Mouse (Mus musculus) ES-Bruce4 (cell line): ENCODE results near the gene Pcnp. TPM values are rescaled to one million over a fixed set of nuclear protein-coding genes. Genes with fewer than 3 reads are reported as not detected.
"Not testable (repeated sequence)": the region's sequence is repeated elsewhere in the genome, so short reads cannot be mapped to it uniquely, and the experiment has no call there.

Experiments
- H3K27ac ChIP-seq: 2 replicates; pipeline ENCODE4 v1.5.1; 2012; ENCODE audit warnings: low read length, inconsistent platforms; ENCODE audit not compliant: insufficient read depth
- H3K27me3 ChIP-seq: 2 replicates; pipeline ENCODE4 v1.6.1; 2012; ENCODE audit warnings: mild to moderate bottlenecking, low read length, inconsistent platforms; ENCODE audit not compliant: control insufficient read depth, poor library complexity, insufficient read depth, severe bottlenecking
- H3K36me3 ChIP-seq: 2 replicates; pipeline ENCODE4 v1.6.1; 2012; ENCODE audit warnings: inconsistent platforms, mild to moderate bottlenecking, low read length, moderate library complexity; ENCODE audit not compliant: control insufficient read depth, poor library complexity, insufficient read depth, severe bottlenecking
- H3K4me1 ChIP-seq: one replicate; pipeline ENCODE4 v1.8.1; 2011; ENCODE audit warnings: low read length; ENCODE audit not compliant: control insufficient read depth, insufficient read depth
- H3K4me3 ChIP-seq: 2 replicates; pipeline ENCODE4 v1.5.1; 2011; ENCODE audit warnings: low read depth, mild to moderate bottlenecking, low read length
- H3K9ac ChIP-seq: 2 replicates; pipeline ENCODE4 v1.6.1; 2012; ENCODE audit warnings: low read depth, mild to moderate bottlenecking, inconsistent platforms; ENCODE audit not compliant: poor library complexity, severe bottlenecking
- H3K9me3 ChIP-seq: replicated peaks from 2 replicates; pipeline ENCODE4 v1.6.1; 2012; ENCODE audit warnings: mild to moderate bottlenecking, low read length, inconsistent platforms; ENCODE audit not compliant: control insufficient read depth, poor library complexity, insufficient read depth, severe bottlenecking
- CTCF ChIP-seq: IDR thresholded peaks from one replicate; pipeline ENCODE4 v1.8.1; 2011; ENCODE audit warnings: low read depth, low read length
- EP300 ChIP-seq: IDR thresholded peaks from 2 replicates; pipeline ENCODE4 v1.6.1; 2011; ENCODE audit warnings: low read depth, low read length; ENCODE audit not compliant: insufficient read depth
- POLR2A ChIP-seq: IDR thresholded peaks from one replicate; pipeline ENCODE4 v1.8.1; 2011; ENCODE audit warnings: low read length; ENCODE audit not compliant: insufficient read depth
- polyA plus RNA-seq: library from polyadenylated mRNA; stranded (reverse); fragments of >200 nt; gene quantifications from 2 replicates; pipeline ENCODE4 v1.2.4, GENCODE M21; 2011; ENCODE audit warnings: low read depth; ENCODE audit not compliant: missing spikeins, insufficient read depth, insufficient read length

The Pcnp gene
- polyA plus RNA-seq, result 248 and 256 TPM in 2 replicates

DNA sequence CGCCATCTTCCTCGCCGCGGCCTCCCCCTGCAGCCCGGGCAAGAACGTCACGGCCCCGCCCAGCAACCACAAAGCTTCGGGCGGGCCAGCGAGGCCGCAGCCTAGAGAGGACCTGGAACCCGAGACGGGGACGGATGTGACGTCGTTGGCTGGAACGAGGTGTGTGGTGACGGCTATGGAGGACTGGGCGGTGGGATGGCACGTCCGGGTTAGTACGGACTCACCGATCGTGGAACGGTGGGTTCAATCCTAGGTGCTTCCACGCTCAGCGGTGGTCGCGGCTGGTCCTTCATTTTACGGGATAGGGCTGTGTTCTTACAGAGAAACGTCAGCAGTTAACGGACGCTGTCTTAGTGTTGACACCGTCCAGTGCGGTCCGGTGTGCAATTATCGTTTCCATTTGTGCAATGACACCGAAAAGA lies at the start of gene Pcnp:
TSS of gene Pcnp (minus strand) at position 79 of the 422 bp plus-strand sequence.
- peaks cover 23% of the 10 kb centered on the region for H3K36me3 ChIP-seq
- TF ChIP-seq EP300 (no peak), POLR2A (peak; percentile 88), CTCF (no peak)
- H3K27ac ChIP-seq, result no peak within 1 kb of the TSS; the same call in 1 of the 2 replicates
- H3K9me3 ChIP-seq, result no peaks in the 10 kb centered on the region
- peak within 1 kb of the TSS; percentile 90 for H3K9ac ChIP-seq
- H3K4me3 ChIP-seq, result peak within 1 kb of the TSS; percentile 84
- H3K27me3 ChIP-seq, result no peaks in the 10 kb centered on the region
- H3K4me1 ChIP-seq, result no peaks in the 10 kb centered on the region

DNA sequence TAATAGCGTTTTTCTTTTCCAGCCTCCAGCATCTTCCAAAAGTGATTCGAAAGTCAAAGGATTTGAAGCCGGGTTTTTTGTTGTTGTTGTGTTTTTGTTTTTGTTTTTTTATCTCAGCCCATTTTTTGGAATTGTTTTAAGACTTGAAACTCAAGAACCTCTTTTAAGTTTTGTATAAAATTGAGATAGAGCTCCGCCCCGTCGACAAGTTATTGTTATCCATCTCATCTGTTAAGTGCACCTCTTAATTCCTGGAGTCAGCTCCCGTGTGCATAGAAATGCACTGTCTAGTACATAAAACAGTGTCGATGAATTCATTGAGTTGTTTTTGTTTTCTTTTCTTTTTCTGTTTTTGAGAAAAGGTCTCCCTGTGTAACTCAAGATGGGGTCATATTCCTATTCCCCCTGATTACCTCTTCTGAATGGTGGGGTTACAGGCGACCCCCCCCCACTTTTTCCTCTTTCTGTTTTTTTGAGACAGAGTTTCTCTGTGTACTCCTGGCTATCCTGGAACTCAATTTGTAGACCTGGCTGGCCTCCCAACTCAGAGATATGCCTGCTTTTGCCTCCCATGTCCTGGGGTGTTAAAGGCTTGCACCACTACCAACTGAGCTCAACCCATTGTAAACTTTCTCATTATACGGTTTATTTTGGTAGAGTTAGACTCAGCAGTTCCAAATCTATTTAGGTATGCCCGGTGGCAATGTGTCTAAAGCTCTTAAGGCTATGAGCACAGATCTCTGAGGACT lies 46.8 kb upstream of the Pcnp start:
- TF ChIP-seq CTCF (no peak), POLR2A (no peak), EP300 (no peak)
- no peaks in the 10 kb centered on the region for H3K9me3 ChIP-seq
- H3K4me1 ChIP-seq, result peaks cover 6% of the 10 kb centered on the region
- peak overlapping the region; percentile 67 for H3K9ac ChIP-seq
- H3K27me3 ChIP-seq, result no peaks in the 10 kb centered on the region
- H3K4me3 ChIP-seq, result peak overlapping the region; percentile 92
- no peaks in the 10 kb centered on the region for H3K36me3 ChIP-seq
- H3K27ac ChIP-seq, result no peak overlapping the region

DNA sequence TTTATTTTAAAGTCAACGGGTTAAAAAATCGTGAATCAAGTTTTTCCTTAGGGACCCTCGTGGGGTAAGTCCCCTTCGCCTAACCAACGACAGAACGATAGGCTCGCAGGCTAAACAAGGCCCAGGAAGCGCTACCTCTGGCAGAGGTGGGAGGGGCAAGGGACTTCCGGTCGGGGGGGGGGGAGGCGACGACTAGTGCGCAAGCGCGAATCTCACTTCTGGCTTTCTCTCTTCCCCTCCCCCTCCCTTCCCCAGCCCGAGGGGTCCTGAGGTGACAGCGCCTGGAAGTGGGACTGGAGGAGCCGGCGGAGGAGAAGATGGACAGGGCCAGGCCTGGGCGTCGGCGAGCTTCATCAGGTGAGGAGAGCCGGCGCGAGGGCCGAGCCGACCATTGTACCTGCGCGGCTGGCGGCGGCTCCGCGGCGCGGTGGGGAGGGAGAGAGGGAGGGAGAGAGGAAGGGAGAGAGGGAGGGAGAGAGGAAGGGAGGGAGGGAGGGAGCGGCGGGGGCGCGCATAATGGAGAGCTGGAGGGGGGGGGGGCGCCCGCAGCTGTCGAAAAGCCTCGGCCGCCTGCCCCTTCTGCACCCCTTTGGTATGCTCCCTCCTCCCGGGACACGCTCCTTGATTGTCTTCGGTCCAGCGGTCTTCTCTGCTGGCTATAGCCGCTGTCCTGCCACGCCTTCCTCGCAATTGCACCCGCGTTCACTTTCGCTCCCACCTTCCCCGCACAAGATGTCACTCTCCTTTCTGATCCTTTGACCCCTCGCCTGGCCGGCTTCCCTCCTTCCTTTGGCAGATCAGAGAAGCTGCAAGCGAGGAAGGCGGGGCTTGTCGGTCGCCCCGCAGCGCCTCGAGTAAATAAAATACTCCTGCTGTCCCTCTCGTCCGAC lies 45.9 kb upstream of the Pcnp start:
- no peak for TF ChIP-seq POLR2A
- 0 out of 2 replicates have a peak, but pooled peaks have one; percentile 50 for TF ChIP-seq EP300

DNA sequence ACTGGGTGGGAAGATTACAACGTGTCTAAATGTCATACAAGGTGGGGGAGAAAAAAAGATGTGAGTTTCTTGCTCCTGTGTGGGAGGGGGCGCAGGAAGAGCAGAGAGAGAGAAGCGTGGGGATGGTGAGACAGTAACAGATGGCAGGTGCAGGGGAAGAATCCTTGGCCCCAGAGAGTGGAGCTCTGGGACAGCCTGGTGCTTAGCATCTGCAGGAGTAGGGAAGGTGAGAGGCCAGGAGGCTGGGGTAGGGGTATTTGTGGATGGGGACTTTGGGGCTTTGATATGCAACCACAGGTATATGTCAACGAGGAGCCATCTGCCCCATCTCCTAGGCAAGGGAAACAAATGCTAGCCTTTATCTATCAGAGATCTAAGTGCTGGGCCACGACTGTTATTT lies 45.0 kb upstream of the Pcnp start:
- H3K9me3 ChIP-seq, result no peaks in the 10 kb centered on the region
- H3K4me1 ChIP-seq, result peaks cover 6% of the 10 kb centered on the region
- H3K27ac ChIP-seq, result no peak overlapping the region

More for the DNA sequence above, 45.9 kb upstream of the Pcnp start:
- H3K4me1 ChIP-seq, result peaks cover 6% of the 10 kb centered on the region
- H3K4me3 ChIP-seq, result peak overlapping the region; percentile 92
- H3K27ac ChIP-seq, result no peak overlapping the region
- no peaks in the 10 kb centered on the region for H3K27me3 ChIP-seq
- peak overlapping the region; percentile 67 for H3K9ac ChIP-seq
- no peaks in the 10 kb centered on the region for H3K9me3 ChIP-seq
- no peaks in the 10 kb centered on the region for H3K36me3 ChIP-seq

DNA sequence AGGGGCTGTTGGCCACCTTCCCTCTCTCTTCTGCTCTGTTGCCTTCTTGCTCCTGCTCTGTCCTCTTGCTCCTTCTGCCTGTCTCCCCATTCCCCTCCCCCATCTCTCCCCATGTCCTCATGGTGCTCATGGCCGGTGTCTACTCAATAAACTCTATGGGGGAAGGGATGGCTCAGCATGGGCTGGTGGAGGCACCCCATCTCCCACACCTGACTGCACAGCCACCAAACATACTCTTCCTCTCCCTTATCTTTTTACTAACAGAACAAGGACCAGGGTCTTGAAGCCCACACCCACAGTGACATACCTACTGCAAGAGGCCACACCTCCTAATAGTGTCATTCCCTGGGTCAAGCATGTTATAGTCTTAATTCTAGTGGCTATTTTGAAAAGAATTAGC lies 44.6 kb upstream of the Pcnp start:
- TF ChIP-seq POLR2A, result no peak
- no peak for TF ChIP-seq CTCF
- TF ChIP-seq EP300, result no peak
- Histone ChIP-seq H3K4me1 (peaks cover 6% of the 10 kb centered on the region), H3K9me3 (no peaks in the 10 kb centered on the region), H3K4me3 (no peak overlapping the region), H3K27ac (no peak overlapping the region), H3K27me3 (no peaks in the 10 kb centered on the region), H3K36me3 (no peaks in the 10 kb centered on the region), H3K9ac (no peak overlapping the region)

More for the DNA sequence above, 45.0 kb upstream of the Pcnp start:
- H3K4me3 ChIP-seq, result no peak overlapping the region
- no peaks in the 10 kb centered on the region for H3K36me3 ChIP-seq
- H3K27me3 ChIP-seq, result no peaks in the 10 kb centered on the region
- TF ChIP-seq EP300, result no peak
- no peak for TF ChIP-seq POLR2A
- no peak for TF ChIP-seq CTCF
- 0 out of 2 replicates have a peak overlapping the region, but pooled peaks have one; percentile 10 for H3K9ac ChIP-seq

DNA sequence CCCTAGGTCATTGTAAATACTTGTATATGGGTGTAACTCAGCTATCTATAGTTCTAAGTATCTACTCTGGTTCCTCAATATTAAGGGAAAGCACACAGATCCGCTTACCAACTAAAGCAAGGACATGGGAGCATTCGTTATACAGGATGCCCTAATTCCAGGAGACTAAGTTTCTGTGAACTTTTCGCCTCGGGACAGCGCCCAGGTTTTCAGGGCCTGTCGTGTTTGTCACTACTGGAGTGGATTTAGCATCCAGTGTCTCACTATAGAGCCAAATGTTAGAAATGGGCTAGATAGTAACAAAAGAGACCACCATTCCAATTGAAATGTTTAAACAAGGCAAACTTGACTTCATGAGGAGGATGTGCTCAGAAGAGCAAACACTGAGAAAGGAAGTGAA lies 43.6 kb upstream of the Pcnp start:
- H3K4me1 ChIP-seq, H3K9me3 ChIP-seq, H3K27ac ChIP-seq: not testable (repeated sequence)

More for the DNA sequence above, 43.6 kb upstream of the Pcnp start:
- not testable (repeated sequence) for H3K9ac ChIP-seq, H3K27me3 ChIP-seq, H3K36me3 ChIP-seq, H3K4me3 ChIP-seq
